Mouse (Mus musculus) myocyte (in vitro differentiated cells): Measurements from ENCODE around the gene Itga11.

Experiments used
- CEBPB ChIP-seq: IDR thresholded peaks from 2 replicates; pipeline ENCODE4 v1.6.1; 2011; ENCODE audit warnings: mild to moderate bottlenecking, moderate library complexity; ENCODE audit not compliant: poor library complexity, insufficient read depth, severe bottlenecking
- E2F4 ChIP-seq: IDR thresholded peaks from one replicate; pipeline ENCODE4 v1.6.1; 2011; ENCODE audit warnings: mild to moderate bottlenecking, control low read depth, moderate library complexity; ENCODE audit not compliant: insufficient read depth
- MAX ChIP-seq: IDR thresholded peaks from one replicate; pipeline ENCODE4 v1.6.1; 2011; ENCODE audit warnings: low read depth, mild to moderate bottlenecking, control low read depth
- MYOD1 ChIP-seq, 3 experiments: IDR thresholded peaks; one replicate each; pipeline ENCODE4 v1.6.1; 2011; ENCODE audit warnings: control low read depth in 2 of 3, low read depth in 2 of 3, mild to moderate bottlenecking in 2 of 3, moderate library complexity in 1 of 3; ENCODE audit not compliant: insufficient read length in 2 of 3, control insufficient read depth in 1 of 3
- POLR2A ChIP-seq: IDR thresholded peaks from one replicate; pipeline ENCODE4 v1.6.1; 2011; ENCODE audit warnings: low read depth, mild to moderate bottlenecking, control low read depth, moderate library complexity; ENCODE audit not compliant: insufficient read length
- POLR2AphosphoS2 ChIP-seq: IDR thresholded peaks from one replicate; pipeline ENCODE4 v1.6.1; 2011; ENCODE audit warnings: low read depth, control low read depth; ENCODE audit not compliant: insufficient read length
- REST ChIP-seq: IDR thresholded peaks from one replicate; pipeline ENCODE4 v1.6.1; 2011; ENCODE audit warnings: mild to moderate bottlenecking, control low read depth, moderate library complexity; ENCODE audit not compliant: insufficient read depth, insufficient read length
- SRF ChIP-seq: IDR thresholded peaks from one replicate; pipeline ENCODE4 v1.6.1; 2011; ENCODE audit warnings: low read depth; ENCODE audit not compliant: control insufficient read depth, insufficient read length
- TCF12 ChIP-seq: IDR thresholded peaks from one replicate; pipeline ENCODE4 v1.6.1; 2011; ENCODE audit warnings: mild to moderate bottlenecking, control low read depth; ENCODE audit not compliant: poor library complexity, insufficient read depth, severe bottlenecking
- TCF3 ChIP-seq: IDR thresholded peaks from one replicate; pipeline ENCODE4 v1.6.1; 2011; ENCODE audit warnings: low read depth, control low read depth; ENCODE audit not compliant: insufficient read length
- USF1 ChIP-seq: IDR thresholded peaks from one replicate; pipeline ENCODE4 v1.6.1; 2011; ENCODE audit warnings: low read depth, mild to moderate bottlenecking, control low read depth, moderate library complexity

DNA sequence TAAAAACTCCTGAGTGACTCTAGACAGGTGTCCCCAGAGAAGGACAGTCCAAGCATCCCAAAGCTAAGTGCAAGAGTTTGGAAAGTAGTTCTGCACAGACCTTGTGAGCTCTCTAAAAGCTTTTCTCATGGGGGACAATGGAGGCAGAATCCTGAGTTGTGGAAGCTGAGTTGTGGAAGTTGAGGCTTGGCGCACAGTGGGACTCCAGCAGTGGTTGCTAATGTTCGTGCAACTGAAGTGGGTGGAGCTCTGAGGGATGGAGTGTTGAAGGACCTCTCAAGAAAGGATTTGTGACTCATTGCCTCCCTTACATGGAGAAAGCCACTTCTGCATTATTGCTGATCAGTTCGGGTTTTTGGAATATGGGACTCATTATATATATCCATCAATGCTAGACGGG lies 1.8 kb downstream of the Itga11 start:
- TF ChIP-seq POLR2A (no peak), CEBPB (no peak), SRF (no peak), USF1 (no peak), E2F4 (no peak), MYOD1 (IDR thresholded peaks at IDR 0.05; ENCODE audit: control insufficient read depth in 1 of 3, insufficient read length in 2 of 3, low read depth in 2 of 3) (no peak), TCF3 (no peak), TCF12 (no peak), POLR2AphosphoS2 (no peak), REST (no peak), MAX (no peak)
